Mouse (Mus musculus): ENCODE measurements around the gene Mical1. TPM values are rescaled to one million over a fixed set of nuclear protein-coding genes. Genes with fewer than 3 reads are reported as not detected.

Mical1 gene
- polyA plus RNA-seq, 1 experiment from 2014 or later = 4.8 TPM

DNA sequence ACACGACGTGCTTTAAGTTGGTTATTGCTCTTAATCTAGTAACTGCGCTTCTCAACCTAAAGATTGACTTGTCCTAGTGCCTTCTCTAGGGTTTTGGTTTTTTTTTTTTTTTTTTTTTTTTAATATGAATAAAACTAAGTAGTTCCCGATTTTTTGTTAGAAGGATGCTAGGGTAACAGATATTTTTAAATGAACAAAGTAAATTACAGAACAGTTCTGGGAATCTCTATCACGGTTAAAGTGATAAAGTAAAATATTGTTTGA is 44.2 kb downstream of the Mical1 start:
- H3K27ac ChIP-seq (replicated peaks) = peak overlapping the region; percentile 93
- H3K4me2 ChIP-seq = peak overlapping the region; percentile 83
- 3% methylated on average over 5 of the region's 5 CpGs for WGBS (ENCODE audit: insufficient replicate concordance)
- peak overlapping the region; percentile 98 for H3K9ac ChIP-seq
- H3K4me1 ChIP-seq (replicated peaks) = peaks cover 34% of the 10 kb centered on the region
- H3K36me3 ChIP-seq (replicated peaks) = peaks cover 14% of the 10 kb centered on the region
- no peak for ATAC-seq (ENCODE audit: insufficient read depth)
- H3K4me3 ChIP-seq (replicated peaks) = peak overlapping the region; percentile 99
- no peaks in the 10 kb centered on the region for H3K9me3 ChIP-seq (replicated peaks)
- H3K27me3 ChIP-seq = no peaks in the 10 kb centered on the region

DNA sequence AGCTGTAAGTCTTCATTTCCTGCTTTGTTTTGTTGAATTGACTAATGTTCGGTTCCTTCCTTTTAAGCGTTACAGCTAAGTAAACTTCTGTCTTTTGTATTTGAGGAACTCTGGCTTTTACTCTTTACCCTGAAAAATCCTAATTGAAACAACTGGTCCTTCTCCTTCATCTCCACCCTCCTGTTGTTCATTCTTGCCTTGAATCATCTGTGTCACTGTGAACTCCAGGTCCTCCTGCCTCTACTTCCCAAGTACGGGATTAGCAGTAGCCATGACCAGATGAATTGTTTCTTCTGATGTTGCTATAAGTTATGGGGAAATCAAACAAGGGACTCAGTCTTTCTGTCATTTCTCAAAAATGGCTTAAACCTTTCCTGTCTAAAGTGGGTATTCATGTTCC is 47.3 kb downstream of the Mical1 start:
- 65% methylated on average over 3 of the region's 3 CpGs for WGBS (ENCODE audit: insufficient replicate concordance)
- Histone ChIP-seq H3K4me3 (replicated peaks) (no peak overlapping the region), H3K27me3 (no peaks in the 10 kb centered on the region), H3K9ac (no peak overlapping the region), H3K27ac (replicated peaks) (no peak overlapping the region; the same call in 1 of the 2 replicates), H3K4me2 (0 out of 2 replicates have a peak overlapping the region, but pooled peaks have one; percentile 11), H3K36me3 (replicated peaks) (peaks cover 32% of the 10 kb centered on the region), H3K9me3 (replicated peaks) (no peaks in the 10 kb centered on the region), H3K4me1 (replicated peaks) (peaks cover 29% of the 10 kb centered on the region)
- no peak for ATAC-seq (ENCODE audit: insufficient read depth)

DNA sequence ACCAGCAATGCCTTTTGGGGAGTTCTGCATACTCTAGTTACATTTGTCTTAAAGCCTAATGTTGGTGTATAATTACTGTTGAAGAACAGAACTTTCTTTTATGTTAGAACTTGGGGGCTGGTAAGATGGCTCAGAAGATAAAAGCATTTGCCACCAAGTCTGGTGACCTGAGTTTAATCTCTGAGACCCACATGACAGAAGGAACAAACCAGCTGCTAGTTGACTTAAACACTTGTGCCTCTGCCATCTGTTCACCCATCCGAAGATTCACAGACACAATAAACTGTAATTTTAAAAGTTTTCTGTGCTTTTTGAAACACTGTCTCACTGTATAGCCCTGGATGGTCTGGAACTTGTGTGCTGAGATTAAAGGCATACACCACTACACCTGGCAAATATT is 49.6 kb downstream of the Mical1 start:
- Histone ChIP-seq H3K36me3 (replicated peaks) (peaks cover 48% of the 10 kb centered on the region), H3K4me2 (no peak overlapping the region), H3K9me3 (replicated peaks) (no peaks in the 10 kb centered on the region), H3K9ac (no peak overlapping the region), H3K4me3 (replicated peaks) (no peak overlapping the region), H3K27ac (replicated peaks) (no peak overlapping the region), H3K4me1 (replicated peaks) (peaks cover 23% of the 10 kb centered on the region), H3K27me3 (no peaks in the 10 kb centered on the region)
- ATAC-seq (ENCODE audit: insufficient read depth) = no peak
- 30% methylated on average over 1 of the region's 1 CpGs for WGBS (ENCODE audit: insufficient replicate concordance)

DNA sequence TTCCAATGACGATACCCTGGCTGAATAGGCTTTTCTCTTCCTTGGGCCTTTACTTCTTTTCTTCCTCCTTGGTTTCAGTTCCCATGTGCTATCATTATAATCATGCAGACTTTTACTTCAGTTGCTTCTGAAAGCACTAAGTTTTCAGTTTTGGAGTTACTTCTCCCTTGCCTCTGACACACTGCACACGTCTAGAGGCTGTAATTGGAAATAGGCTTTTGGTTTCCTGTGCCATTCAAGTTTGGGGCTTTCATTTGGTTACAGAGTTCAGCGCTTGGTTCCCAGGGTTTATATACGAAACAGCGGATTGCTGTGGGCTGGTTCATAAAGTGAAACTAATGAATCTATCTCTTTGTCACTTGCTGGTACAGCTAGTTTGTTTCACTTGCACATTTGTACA is 53.9 kb downstream of the Mical1 start:
- H3K4me1 ChIP-seq (replicated peaks) = 0 out of 2 replicates have a peak, but pooled peaks cover 4% of the 10 kb centered on the region
- H3K4me2 ChIP-seq = no peak overlapping the region
- 80% methylated on average over 5 of the region's 5 CpGs for WGBS (ENCODE audit: insufficient replicate concordance)
- H3K4me3 ChIP-seq (replicated peaks) = no peak overlapping the region
- no peak overlapping the region for H3K9ac ChIP-seq
- H3K27ac ChIP-seq (replicated peaks) = no peak overlapping the region
- peaks cover 57% of the 10 kb centered on the region for H3K36me3 ChIP-seq (replicated peaks)
- no peak for ATAC-seq (ENCODE audit: insufficient read depth)
- no peaks in the 10 kb centered on the region for H3K9me3 ChIP-seq (replicated peaks)
- H3K27me3 ChIP-seq = no peaks in the 10 kb centered on the region

DNA sequence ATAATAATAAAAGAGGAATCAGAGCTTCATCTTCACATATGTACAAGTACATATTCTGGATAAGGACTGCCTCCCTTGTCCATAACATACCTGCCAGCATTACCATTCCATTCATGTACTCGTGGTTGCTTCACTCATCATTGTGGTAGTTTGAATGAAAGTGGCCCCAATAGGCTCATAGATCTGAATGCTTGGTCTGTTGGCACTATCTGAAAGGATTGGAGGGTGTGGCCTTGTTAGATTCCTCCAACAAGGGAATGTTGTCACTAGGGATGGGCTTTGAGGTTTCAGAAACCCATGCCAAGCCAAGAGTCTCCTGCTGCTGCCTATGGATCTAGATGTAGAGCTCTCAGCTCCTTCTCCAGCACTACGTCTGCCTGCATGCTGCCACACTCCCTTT is 59.9 kb downstream of the Mical1 start:
- ATAC-seq (ENCODE audit: insufficient read depth) = no peak
- 72% methylated on average over 2 of the region's 2 CpGs for WGBS (ENCODE audit: insufficient replicate concordance)
- peaks cover 26% of the 10 kb centered on the region for H3K36me3 ChIP-seq (replicated peaks)

More for the DNA sequence above, 59.9 kb downstream of the Mical1 start:
- no peak overlapping the region for H3K4me3 ChIP-seq (replicated peaks)
- no peak overlapping the region for H3K4me2 ChIP-seq
- no peaks in the 10 kb centered on the region for H3K27me3 ChIP-seq
- no peaks in the 10 kb centered on the region for H3K4me1 ChIP-seq (replicated peaks)
- H3K9ac ChIP-seq = no peak overlapping the region
- H3K27ac ChIP-seq (replicated peaks) = no peak overlapping the region
- no peaks in the 10 kb centered on the region for H3K9me3 ChIP-seq (replicated peaks)

Other genes with a start within 250 kb of the Mical1 start
- gene Fig4, start 173.1 kb upstream of the Mical1 start, polyA plus RNA-seq (2015; fragmentation: Nextera tagmentation; extraction: Ambion mirVana) = 7.4 and 9.1 TPM in 2 replicates
- gene Ak9, start 172.3 kb upstream of the Mical1 start, polyA plus RNA-seq (2015; fragmentation: Nextera tagmentation; extraction: Ambion mirVana) = not detected in 2 replicates
- gene Zbtb24, start 25.9 kb upstream of the Mical1 start, polyA plus RNA-seq (2015; fragmentation: Nextera tagmentation; extraction: Ambion mirVana) = 4.9 and 5.1 TPM in 2 replicates
- gene Smpd2, start 14.1 kb downstream of the Mical1 start, polyA plus RNA-seq (2015; fragmentation: Nextera tagmentation; extraction: Ambion mirVana) = 11.4 and 11.8 TPM in 2 replicates
- 0.12 and 0.20 TPM in 2 replicates for gene Ppil6, start 14.1 kb downstream of the Mical1 start, polyA plus RNA-seq (2015; fragmentation: Nextera tagmentation; extraction: Ambion mirVana)
- 57.8 and 61.8 TPM in 2 replicates for gene Cd164, start 43.1 kb downstream of the Mical1 start, polyA plus RNA-seq (2015; fragmentation: Nextera tagmentation; extraction: Ambion mirVana)
- 0.06 TPM in 1 of 2 replicates, not detected in the other for gene Ccdc162, start 240.3 kb downstream of the Mical1 start, polyA plus RNA-seq (2015; fragmentation: Nextera tagmentation; extraction: Ambion mirVana)

All from liver, embryonic 15.5 days (tissue).